Mouse (Mus musculus): ENCODE results near the gene Acp7.

The Acp7 gene

DNA sequence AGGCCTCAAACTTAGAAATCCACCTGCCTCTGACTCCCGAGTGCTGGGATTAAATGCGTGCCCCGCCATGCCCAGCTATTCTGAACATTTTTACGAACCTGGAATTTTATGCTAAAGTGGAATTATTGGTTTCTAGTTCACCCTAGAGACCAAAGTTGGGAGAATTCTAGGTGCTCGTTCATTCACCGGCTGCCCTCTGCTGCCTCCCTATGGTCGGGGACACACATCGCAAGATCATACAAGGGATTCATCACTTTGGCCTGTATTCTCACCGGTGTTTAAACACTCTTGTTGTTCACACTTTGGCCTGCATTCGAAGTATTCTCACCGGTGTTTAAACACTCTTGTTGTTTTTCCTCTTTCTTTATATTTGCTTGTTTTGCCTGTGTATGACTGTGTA lies 30.1 kb downstream of the Acp7 start:
- peak; percentile 83 for DNase-seq

DNA sequence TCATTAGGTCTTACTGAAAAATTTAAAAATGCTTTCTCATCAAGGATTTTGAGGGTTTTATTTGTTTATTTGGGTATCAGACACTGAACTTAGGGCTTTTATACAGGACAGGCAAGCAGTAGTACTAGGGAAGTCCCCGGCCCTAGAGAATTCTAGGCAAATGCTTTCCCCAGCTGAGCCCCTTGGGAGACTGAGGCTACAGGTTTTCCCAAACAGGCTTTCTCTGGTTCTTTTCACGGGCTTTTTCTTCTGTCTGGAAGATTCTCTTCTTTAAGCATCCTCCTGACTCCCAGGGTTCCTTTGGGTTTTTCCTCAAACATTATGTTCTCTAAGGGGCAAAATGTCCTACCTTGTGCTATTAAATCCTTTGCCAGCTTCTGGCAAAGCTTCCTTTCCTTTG lies 32.2 kb downstream of the Acp7 start:
- no peak for DNase-seq

DNA sequence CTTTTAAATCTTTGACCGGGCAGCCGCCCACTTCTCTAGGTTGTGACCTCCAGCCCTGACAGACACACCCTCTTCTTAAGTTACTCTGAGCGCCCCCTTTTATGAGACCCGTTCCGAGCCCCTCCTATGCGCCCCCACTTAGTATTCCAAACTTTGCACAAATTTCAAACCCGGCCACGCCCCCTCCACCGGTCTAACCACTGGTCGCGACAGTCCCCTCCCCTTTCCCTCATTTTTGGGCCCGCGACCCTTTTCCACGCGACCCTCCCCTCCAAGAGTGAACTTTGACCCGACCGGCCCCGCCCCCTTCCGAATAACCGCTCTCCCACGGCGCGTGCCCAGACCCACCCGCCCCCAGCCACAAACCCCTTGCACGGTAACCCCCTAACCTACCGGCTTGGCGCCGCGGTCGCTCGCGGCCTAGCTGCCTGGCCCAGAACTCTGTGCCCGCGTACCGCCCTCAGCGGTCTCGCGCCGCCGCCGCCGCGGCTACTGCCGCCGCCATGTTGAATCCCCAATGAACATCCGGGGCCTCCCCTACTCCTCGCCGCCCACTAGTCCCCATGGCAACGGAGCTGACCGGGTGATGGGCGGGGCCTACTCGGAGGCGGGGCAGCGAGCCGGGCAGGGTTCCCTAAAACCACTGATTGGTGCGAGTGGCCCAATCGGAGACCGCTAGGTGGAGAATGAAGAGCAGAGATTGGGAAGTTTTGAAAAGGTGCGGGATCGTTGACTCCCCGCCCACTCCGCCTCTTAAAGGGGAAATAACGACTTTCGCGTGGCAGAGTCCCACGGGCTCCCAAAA lies 33.3 kb downstream of the Acp7 start, which contains the start of the genes Samd4b and Pak4:
Gene Samd4b, minus strand, starts transcription at position 503 of the 805 bp plus-strand sequence.
Gene Pak4, minus strand, starts transcription at position 544 of the 805 bp plus-strand sequence.
- DNase-seq, result peak; percentile 100

DNA sequence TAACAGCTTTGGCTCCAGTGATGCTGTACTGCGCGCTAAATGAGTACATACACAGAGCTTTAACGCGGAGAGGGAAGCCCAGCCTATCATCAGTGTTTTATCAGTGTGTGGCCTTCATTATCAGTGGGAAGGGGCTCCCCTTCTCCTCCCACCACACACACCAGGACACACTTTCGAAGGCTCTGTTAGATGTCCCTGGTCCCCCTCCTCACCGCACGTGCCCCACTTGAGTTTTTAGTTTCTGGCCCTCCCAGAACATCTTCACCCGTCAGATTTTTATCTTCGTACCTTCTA lies 33.9 kb downstream of the Acp7 start:
- no peak for DNase-seq

DNA sequence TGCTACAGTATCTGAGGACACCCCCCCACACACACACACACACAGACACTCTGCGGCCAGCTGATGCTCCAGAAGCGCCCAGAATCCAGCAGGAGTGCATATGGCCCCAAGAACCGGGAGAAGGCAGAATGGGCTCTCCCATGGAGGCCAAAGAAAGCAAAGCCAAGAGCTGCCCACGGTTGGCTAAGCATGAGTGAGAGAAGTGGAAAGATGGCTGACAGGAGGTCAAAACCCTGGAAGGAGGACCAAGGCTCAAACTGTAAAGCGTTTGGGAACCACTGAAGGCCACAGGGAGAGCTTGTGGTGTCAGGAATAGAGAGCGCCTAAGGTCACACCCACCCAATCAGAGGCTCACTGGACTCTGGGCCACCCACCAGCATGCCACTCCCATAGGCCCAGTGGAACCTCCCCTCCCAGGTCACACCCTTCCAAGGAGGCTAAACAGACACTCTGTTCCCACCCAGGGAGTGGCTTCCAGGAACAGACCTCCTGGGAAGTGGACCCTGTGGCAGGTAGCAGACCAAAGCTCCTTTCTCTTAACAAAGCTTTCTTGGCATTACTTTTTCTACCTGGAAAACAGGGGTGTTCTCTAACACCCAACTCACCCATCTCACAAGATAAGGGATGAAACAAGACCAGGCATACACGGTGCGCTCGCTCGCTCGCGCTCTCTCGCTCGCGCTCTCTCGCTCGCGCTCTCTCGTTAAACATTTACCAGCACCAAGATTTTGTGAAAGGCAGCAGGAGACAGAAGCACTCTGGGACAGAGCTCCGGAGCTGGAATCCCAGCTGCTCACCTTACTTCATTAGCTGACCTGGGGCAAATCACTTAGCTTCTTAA lies 34.5 kb downstream of the Acp7 start:
- DNase-seq, result peak; percentile 70

DNA sequence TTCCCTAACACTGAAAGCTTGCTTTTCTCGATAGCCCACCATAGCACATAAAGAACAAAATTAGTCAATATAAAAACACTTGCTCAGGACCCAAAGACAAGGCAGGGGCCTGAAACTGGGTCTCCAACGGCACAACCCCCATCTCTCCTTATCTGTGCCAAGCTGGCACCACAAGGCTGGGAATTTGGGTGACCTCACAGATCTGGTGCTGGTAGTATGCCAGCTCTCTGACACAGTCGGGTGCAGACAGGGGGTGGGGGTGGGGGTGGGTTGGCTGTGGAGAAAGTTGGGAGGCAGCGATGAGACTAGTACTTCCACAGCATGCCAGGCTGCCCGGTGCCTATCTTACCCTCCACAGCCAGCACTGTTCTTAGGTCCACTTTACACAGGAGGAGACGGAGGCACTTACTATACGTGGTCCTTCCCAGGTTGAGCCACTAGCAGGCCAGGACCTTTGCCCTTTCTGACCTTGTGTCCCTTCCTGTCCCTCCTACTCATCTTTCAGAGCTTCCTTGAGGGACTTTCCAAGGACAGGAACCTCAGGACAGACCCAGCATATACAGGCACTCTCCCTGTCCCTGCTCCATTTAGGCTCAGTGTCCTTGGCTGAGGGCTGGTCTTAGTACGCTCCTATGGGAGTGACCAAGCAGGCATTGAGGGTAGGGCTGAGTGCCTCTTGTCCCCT lies 35.2 kb downstream of the Acp7 start:
- DNase-seq, result no peak

DNA sequence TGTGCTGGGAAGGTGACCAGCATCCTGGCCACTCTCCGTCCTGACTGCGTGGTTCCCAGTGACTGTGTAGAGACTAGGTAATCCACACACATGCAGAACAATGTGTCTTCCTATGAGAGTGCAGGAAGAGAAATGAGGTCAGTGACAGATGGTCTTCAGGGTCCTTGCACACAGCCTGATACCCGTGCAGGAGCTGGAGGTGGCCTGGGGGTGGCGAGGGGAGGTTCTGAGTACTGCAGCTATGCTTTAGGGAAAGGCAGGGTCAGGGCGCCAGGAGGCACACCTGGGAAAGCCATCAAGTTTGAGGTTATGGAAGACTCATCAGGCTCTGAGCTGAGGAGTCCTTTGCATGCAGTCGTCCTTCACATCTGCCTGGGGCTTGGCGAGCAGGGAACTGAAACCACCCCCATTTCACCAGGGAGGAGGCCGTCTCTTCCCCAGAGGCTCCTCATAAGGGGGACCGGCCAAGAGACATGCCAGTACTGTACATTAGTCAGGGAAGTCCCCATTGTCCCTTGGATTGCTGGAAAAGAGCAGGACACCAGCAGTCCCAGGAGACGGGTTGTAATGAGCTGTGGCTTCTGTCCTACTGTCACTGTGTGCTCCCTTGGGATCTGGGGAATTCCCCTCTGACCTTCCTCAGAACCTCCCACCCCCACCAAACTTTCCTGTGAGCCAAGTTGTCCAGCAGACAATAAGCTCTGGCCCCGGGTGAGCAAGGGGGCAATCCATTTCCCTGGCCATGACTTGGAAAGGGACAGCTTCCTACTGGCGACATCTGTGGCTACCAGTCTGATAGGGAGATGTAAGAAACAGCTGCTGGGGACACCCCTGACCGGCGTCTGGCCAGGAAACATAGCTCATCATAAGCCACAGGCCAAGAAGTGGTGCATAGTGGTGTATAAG lies 37.7 kb downstream of the Acp7 start:
- DNase-seq, result no peak

DNA sequence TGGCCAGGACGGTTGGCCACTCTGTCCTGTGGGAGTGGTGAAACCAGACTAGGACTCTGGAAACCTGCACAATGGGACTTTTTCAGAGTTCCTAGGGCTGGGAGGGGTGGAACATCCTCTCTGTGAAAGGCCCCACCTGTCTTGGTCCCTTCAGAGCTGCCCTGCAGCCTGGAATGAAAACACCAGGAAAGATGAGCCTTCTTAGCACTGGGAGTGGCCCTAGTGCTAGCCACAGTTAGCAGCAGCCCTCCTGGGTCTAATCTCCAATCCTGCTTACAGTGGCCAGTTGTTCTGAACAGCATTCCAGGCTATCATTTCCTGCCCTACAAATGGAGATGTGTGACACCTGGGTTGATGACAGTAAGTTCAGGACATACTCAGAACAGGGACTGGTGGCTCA lies 39.3 kb downstream of the Acp7 start:
- DNase-seq, result no peak

DNA sequence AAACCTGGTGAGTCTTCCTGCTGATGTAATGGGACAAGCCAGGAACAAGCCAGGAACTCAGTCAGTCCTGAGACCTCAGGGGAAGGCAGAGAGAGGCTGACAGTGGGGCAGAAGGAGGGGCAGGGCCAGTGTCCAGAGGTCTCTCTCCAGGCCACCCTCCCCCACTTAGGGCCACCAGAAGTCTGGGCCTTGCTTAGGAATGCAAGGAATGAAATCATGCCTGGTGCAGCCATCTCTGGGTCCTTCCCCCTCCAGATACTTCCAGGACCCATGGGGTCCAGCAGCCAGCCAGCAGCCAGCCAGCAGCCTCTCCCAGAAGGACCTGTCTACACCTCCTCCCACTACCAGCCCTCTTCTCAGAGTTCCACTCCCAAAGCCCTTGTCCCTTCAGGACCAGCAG lies 43.5 kb downstream of the Acp7 start:
- no peak for DNase-seq

DNA sequence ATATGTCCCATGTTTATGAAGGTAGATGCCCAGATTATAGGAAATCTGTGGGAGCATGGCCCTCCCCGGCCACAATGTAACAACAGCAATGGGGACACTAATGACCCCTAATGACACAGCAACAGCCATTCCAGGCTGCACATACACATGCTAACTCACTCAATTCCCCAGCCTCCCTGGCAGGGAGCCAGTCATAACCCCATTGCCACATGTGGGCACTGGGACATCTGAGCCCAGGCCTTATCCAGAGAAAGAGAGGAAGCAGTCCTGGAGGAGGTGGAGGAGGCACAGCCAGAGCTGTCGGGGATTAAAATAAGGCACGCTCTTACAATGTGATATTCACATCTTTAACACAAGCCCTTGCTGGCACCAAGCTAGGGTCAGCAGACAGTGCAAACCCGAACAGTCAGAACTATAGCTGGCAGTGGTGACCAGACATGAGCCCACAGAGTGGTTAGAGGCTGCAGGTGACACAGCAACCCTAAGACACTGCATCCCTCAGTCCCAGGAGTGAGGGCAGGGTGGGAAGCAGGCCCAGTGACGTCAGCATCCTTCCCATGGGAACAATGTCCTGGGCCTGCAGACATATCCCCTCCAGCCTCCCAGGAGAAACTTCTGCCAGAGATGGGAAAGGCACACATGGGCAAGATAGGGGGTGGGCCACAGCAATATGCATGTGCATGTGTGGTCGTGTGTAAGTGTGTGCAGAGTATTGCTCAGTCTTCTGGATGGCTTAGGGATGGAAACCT lies 44.3 kb downstream of the Acp7 start:
- peak; percentile 57 for DNase-seq

DNA sequence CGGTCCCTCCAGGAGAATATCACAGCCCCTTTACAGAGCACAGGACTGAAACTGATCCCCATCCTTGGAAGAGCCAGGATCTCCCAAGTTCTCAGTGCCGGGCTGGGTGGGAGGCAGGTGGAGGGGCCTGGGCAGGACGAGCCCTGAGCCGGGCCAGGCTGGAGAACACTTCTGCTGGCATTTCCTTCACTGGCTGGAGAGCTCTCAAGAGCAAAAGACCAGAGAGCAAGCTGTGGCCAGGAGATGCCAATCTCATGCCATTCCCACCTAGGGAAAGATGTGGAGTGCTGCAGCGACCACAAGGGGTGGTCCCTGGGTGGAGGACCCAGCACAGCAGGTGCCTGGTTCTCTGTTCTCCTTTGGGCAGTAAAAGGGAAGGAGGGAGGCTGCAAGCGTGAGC lies 46.1 kb downstream of the Acp7 start:
- no peak for DNase-seq

DNA sequence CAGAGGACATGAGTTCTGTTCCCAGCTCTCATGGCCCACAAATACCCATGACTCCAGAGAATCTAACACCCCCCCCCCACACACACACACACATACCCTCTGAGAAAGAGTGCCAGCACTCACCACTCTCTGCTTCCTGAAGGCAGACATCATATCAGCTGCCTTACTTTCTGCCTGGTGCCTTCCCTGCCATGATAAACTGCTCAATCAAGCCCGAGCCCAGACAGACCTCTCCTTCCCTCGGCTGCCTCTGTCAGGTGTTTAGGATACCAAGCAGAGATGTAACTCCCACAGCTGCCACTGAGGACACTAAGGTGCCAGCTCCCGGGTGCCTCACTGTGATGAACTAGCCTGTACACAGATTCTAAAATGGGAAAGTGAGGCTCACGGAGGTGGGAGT lies 46.7 kb downstream of the Acp7 start:
- DNase-seq, result no peak

DNA sequence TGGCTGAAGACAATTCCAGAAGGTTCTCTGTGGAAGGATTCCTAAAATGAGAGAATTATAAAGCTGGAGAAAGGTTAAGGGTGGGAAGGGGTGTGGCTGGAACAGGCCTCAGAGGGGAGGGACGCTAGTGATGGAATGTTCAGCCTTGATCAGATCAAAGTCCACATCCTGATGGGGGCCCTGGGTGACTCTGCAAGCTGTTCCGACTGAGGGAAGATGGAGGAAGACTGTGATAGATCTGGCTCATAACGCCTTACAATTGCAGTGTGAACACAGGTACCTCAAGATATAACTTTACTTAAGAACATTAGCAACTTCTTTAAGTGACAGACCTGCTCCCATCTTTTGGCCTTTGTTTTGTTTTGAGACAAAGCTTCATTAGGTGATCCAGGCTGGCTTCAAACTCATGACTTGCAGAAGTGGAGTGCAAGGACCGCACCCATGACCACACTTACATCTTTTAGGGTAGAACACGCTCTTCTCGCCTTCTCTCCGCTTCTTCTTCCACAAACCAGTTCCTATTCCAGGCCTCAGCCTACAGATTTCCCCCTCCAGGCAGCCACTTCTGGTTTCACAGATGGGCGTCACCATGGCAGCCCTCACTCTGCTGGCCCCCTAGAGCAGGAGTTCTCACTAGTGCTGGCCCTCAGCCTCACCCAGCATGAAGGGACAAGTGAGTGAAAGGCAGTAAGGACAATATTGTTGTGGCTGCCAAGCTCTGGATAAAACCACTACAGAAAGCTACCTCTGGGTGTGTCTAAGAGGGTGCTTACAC lies 47.4 kb downstream of the Acp7 start:
- no peak for DNase-seq

DNA sequence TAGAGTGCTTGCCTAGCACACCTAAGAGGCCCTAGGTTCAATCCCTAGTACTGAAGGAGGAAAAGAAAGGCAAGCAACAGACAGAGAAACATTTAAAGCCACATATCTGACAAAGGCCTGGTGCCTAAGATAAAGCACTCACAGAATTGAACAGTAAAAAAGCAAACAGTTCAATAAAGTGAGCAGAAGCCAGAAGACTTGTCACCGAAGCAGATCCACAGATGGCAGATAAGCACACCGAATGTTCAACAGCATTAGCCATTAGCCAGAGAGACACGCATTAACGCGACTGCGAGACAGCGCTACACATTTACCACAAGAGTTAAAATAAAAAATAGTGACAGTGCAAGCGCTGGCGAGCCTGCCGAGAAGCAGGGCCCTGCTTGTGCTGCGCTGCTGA lies 48.3 kb downstream of the Acp7 start:
- no peak for DNase-seq

DNA sequence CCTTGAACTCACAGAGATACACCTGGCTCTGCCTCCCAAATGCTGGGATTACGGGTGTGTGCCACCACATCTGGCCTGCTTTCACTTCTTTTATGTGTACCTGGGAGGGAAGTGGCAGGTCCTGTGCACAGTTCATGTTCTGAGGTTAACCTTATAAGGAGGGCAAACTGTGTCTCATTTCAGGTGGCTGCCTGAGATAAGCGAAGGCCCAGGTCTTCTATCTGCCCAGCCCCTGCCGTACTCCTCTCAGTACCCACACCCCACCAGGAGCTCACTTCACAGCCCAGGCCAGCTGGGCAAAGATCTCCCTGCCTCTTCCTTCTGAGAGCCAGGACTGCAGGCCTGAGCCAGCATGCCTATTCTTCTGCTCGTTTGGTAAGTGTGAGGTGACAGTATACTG lies 49.4 kb downstream of the Acp7 start:
- DNase-seq, result no peak

DNA sequence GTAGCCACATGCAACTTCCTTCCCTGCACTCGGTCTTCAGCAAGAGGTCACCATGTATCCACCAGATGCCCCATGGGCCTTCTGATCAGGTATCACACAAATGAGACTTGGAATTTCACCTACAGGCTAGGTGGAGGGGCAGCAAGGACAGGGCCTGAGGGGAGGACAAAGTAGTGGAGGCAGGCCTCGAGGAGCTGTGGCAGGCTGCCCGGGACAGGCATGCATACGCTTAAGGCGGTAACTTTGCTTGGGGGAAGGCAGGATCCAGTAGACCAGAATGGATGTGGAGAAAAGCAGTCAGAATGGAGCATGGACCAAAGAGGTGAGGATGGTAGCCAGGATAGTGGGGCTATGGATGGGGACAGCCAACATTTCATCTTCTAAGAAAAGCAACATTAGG lies 51.3 kb downstream of the Acp7 start:
- DNase-seq, result no peak

DNA sequence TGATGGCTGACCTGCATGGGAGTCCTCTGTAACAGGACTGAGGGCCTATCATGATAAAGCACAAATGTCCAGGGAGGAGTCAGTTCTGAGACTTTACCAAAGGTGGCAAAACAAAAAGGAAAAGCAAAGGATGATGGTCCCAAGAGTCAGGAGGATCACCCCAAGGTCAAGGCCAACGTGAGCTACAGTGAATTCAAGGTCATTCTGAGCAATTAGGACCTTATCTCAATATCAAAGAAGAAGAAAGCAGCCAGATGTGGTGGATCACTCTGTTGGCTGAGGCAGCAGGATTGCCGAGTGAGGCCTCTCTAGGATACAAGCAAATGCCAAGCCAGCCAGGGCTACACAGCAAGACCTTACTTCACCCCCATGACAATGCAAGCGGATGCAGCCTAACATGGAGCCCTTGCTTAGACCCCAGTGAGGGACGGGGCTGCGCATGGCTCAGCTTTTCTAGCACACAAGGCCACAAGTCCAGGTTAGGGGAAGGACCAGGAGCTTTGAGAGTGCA lies 52.5 kb downstream of the Acp7 start:
- DNase-seq, result no peak

DNA sequence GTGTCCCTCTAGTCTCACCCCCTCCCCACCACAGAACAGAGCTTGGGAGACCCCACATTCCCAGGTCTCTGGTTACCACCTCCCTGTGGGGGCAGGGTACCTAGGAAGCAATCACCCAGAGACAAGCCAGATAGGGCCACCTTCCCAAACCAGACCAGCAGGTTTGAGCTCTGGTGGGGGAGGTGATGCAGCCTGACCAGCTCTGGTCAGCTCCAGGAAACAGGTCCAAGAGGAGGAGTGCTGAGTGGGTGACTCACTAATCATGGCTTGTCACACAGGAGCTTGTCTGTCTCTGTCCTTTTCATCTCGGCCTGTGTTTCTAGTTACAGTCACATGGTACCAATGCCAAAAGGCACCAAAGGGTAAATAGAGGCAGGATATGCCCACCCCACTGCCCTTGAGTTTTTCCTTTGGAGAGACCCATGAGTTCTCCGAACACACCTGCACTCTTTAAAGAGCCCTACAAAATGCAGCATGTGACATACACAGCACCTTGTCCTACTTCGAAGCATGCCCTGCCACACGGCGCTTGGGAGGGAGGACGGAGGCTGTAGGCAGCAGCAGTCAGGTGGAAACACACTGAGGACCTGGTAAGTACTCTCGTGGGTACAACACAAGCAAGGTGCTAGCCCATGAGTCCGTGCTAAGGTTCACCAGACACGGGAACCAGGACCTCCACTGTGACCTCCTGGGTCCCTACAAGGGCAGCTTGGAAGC lies 53.1 kb downstream of the Acp7 start:
- peak; percentile 66 for DNase-seq

DNA sequence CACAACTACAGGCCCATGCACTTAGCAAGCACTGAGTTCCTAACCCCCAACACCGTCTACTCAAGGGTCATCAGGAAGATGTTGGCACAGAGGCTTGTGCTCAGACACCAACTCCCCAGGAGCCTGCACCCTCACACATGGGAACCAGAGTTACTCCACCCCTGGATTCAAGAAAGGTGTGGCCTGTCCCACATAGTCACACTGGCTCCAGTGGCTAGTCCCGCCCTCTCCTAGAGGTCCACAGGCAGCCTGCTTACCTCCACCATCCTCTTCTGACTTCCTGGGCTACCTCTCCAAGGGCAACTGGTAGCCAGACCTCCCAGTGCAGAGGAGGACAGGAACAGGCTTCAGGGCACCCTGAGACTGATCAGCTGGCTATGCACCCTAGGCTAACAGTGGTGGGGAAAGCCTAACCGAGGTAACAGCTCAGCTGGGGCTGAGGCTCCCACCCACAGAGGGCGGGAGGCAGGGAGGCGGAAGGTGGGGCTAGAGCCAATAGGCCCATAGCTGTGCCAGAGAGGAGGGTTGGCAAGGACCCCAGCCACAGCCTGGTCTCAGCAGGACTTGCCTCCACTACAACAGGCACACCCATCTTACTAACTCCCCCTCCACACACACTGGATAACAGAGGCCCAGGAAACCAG lies 54.7 kb downstream of the Acp7 start:
- DNase-seq, result peak; percentile 84

DNA sequence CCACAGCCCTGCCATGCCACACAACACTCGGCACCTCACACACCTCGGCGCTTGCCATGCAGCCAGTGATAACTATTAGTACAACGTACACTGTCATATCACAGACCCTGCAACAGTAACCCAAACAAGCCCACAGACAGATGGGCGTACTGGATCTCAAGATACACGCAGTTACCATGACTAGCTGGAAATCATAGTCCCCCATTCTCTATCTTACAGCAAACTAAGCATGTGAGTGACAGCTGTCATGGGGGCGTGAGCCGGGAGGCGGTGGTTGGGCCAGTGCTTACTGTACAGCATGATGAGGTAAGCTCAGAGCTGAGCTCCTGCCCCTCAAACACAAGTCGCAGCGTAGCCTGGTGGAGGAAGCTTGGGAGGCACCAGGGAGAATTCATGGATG lies 55.5 kb downstream of the Acp7 start:
- no peak for DNase-seq
